Mouse (Mus musculus) frontal cortex, postnatal 10 days (tissue): Measurements from ENCODE around the gene Dst.
A peak's percentile ranks its signal among the peaks of the same experiment; 100 is the strongest.

Source experiments
- DNase-seq, 2 experiments: peaks; one replicate each; pipeline ENCODE4 v3.0.0; 2022; ENCODE audit warnings: low spot score in 2 of 2, mixed read lengths in 1 of 2

Gene Dst

GRCm38 (mm10) chr1:33927466-33927865, 19.4 kb downstream of the Dst start:
- DNase-seq = no peak

- DNase-seq = no peak
These were observed 23.8 kb downstream of the Dst start for GRCm38 (mm10) chr1:33931791-33932190.

GRCm38 (mm10) chr1:33932196-33932595, 24.2 kb downstream of the Dst start:
- DNase-seq = no peak

- DNase-seq = no peak
These were observed 24.9 kb downstream of the Dst start for GRCm38 (mm10) chr1:33932845-33933499.

- DNase-seq = no peak
These were observed 27.9 kb downstream of the Dst start for GRCm38 (mm10) chr1:33935946-33936345.

GRCm38 (mm10) chr1:33939828-33940227, 31.8 kb downstream of the Dst start:
- DNase-seq = no peak

GRCm38 (mm10) chr1:33940364-33940928, 32.4 kb downstream of the Dst start:
- DNase-seq = no peak

GRCm38 (mm10) chr1:33942638-33943037, 34.6 kb downstream of the Dst start:
- DNase-seq = no peak

- DNase-seq = no peak
These were observed 35.9 kb downstream of the Dst start for GRCm38 (mm10) chr1:33943943-33944342.

GRCm38 (mm10) chr1:33944977-33945750, 37.1 kb downstream of the Dst start:
- DNase-seq = no peak

GRCm38 (mm10) chr1:33945756-33946155, 37.7 kb downstream of the Dst start:
- no peak for DNase-seq

- peak; percentile 70 to 73 for DNase-seq
These were observed 38.8 kb downstream of the Dst start for GRCm38 (mm10) chr1:33946601-33947395.

GRCm38 (mm10) chr1:33947838-33948237, 39.8 kb downstream of the Dst start:
- no peak for DNase-seq

GRCm38 (mm10) chr1:33948511-33948910, 40.5 kb downstream of the Dst start:
- no peak for DNase-seq

- DNase-seq = no peak
These were observed 47.6 kb downstream of the Dst start for GRCm38 (mm10) chr1:33955626-33956025.

GRCm38 (mm10) chr1:33960439-33960838, 52.4 kb downstream of the Dst start:
- no peak for DNase-seq

- DNase-seq = peak in 1 of 2 experiments; percentile 38
These were observed 56.6 kb downstream of the Dst start for GRCm38 (mm10) chr1:33964643-33965042.

- DNase-seq = no peak
These were observed 57.8 kb downstream of the Dst start for GRCm38 (mm10) chr1:33965824-33966223.

- no peak for DNase-seq
These were observed 58.3 kb downstream of the Dst start for GRCm38 (mm10) chr1:33966328-33966727.

GRCm38 (mm10) chr1:33967206-33967605, 59.2 kb downstream of the Dst start:
- no peak for DNase-seq

GRCm38 (mm10) chr1:33969910-33970309, 61.9 kb downstream of the Dst start:
- DNase-seq = no peak

GRCm38 (mm10) chr1:33974401-33974800, 66.4 kb downstream of the Dst start:
- no peak for DNase-seq
